Mouse (Mus musculus): Measurements from ENCODE around the gene Cenpp.

DNA sequence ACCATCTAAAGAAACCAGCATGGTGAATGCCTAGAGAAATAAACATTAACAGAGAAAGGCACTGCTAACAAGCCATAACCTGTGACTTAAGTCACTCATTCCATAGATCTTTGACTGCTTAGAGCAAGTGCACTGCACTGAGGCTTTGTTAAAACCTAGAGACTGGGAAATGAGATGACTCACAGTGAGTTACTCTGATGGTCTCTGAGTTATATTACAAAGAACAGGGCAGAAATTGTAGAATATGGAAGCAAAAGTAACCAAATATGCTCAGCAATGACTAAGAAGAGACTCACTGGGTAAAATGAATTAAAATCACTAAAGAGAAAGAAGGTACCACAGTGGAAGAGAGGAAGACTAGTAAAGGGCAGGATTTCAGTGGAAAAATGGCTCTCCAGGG lies 68.7 kb downstream of the Cenpp start:
- TF ChIP-seq CTCF (IDR thresholded peaks at IDR 0.05; ENCODE audit: extremely low read depth, insufficient read depth, insufficient read length, insufficient replicate concordance) (no peak), POLR2A (IDR thresholded peaks at IDR 0.05; ENCODE audit: low read depth, low read length) (no peak)

Data from spleen, adult 2 months (tissue).